Mouse (Mus musculus) brain, embryonic 14.5 days (tissue): ENCODE measurements around the gene Limch1.

Experiments
- CTCF ChIP-seq: fragments of 200-500 bp; IDR thresholded peaks from 2 replicates; pipeline ENCODE4 v1.5.1; 2012; ENCODE audit warnings: inconsistent platforms, mild to moderate bottlenecking, moderate library complexity, borderline replicate concordance; ENCODE audit not compliant: insufficient read depth, insufficient read length; ENCODE audit errors: extremely low read depth
- POLR2A ChIP-seq: fragments of 200-500 bp; IDR thresholded peaks from 2 replicates; pipeline ENCODE4 v1.6.1; 2012; ENCODE audit warnings: mild to moderate bottlenecking, inconsistent platforms, borderline replicate concordance; ENCODE audit not compliant: poor library complexity, insufficient read depth, insufficient read length, severe bottlenecking; ENCODE audit errors: extremely low read depth

DNA sequence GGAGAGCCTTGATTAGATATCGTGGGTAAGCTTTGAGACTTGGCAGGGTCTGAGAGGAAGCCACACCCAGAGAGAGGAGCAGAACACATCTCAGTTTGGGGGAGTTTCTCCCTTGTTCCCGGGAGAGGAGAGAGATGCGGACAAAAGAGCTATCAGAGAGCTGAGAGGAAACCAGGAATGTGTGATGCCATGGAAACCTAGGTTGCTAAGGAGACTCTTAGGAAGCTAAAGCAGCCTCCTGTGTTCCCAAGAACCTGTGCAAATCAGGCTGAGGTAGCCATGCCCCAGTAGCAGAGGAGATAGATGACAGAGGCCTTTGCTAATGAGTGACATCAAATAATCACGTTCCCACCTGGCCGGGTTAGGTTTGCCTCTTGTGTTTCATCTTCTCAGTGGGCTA lies 119.6 kb downstream of the Limch1 start:
- TF ChIP-seq POLR2A (no peak), CTCF (no peak)
